Mouse (Mus musculus) heart, adult 2 months (tissue): ENCODE measurements around the gene Hdac10.

Experiments used
- CTCF ChIP-seq: fragments of 200-600 bp; IDR thresholded peaks from 2 replicates; pipeline ENCODE4 v1.8.1; 2022; ENCODE audit warnings: antibody characterized with exemption, mild to moderate bottlenecking, moderate library complexity
- EP300 ChIP-seq: fragments of 200-500 bp; IDR thresholded peaks from 2 replicates; pipeline ENCODE4 v1.6.1; 2011; ENCODE audit warnings: low read depth, low read length, control low read depth; ENCODE audit not compliant: insufficient read depth
- POLR2A ChIP-seq: fragments of 200-500 bp; IDR thresholded peaks from 2 replicates; pipeline ENCODE4 v1.6.1; 2011; ENCODE audit warnings: mild to moderate bottlenecking, low read depth, low read length, control low read depth; ENCODE audit not compliant: insufficient read depth

DNA sequence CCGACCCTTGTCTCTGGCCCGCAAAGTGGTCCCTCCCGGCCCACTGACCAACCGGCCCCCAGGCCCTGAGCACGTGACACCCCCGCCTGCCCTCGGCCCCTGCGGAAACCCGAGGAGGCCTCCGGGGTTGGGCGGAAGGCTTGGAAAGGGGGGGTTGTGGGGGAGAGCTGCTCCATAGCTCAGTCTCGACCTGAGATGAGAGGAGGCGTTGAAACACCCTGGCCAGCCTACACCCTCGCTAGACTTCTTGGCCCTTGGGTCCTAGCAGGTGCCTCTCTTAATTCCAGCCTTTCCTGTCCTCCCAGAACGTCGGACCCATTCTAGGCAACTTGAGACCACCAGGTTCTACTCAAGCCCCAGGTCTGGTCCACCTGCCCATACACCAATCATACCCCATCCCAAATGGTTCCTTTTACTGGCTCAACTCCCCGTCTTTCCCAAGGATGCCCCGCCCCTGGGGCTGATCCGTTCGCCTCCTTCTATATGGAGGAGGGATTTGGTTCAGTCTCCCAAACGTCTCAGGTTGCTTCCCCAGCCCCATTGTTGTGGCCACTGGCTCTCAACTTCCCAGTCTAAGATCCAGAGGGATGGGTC is 12.3 kb upstream of the Hdac10 start, which contains the start of gene Mapk12:
- no peak for TF ChIP-seq CTCF
- TF ChIP-seq POLR2A = peak; percentile 50; the same call in 1 of the 2 replicates
- TF ChIP-seq EP300 = no peak
